ENCODE assay signal across 8 mouse cellular contexts in genomic region chr16:58727477-58728131, GRCm38 (mm10). TPM values are rescaled to one million over a fixed set of nuclear protein-coding genes. Genes with fewer than 3 reads are reported as not detected.
A peak's percentile ranks its signal among the peaks of the same experiment; 100 is the strongest.
DNase-seq lines count a peak whose midpoint lies in the region; ATAC-seq and TF ChIP-seq lines count a peak whose summit lies in the region.

TSS of gene Cldnd1 (plus strand) at chr16:58727910.

- H3K9me3 ChIP-seq in forebrain, embryonic 10.5 days, result no peaks in the 10 kb centered on the region
- H3K9me3 ChIP-seq in heart, embryonic 15.5 days (replicated peaks), result no peaks in the 10 kb centered on the region
- H3K9me3 ChIP-seq in liver, embryonic 14.5 days (ENCODE audit: control insufficient read depth, low read length), result no peaks in the 10 kb centered on the region
- no peaks in the 10 kb centered on the region for H3K9me3 ChIP-seq in neural tube, embryonic 11.5 days (ENCODE audit: control insufficient read depth, low read length)
- no peaks in the 10 kb centered on the region for H3K9me3 ChIP-seq in stomach, postnatal 0 days (ENCODE audit: control insufficient read depth, low read length)

- peak within 1 kb of the TSS; percentile 84 for H3K4me3 ChIP-seq in forebrain, embryonic 10.5 days
- peak within 1 kb of the TSS; percentile 89 for H3K4me3 ChIP-seq in heart, embryonic 15.5 days
- peak within 1 kb of the TSS; percentile 88 to 96 for H3K4me3 ChIP-seq in liver, embryonic 14.5 days (ENCODE audit: insufficient read depth in 1 of 2, low read depth in 2 of 2, low read length in 2 of 2)
- H3K4me3 ChIP-seq in neural tube, embryonic 11.5 days (ENCODE audit: low read depth, low read length), result peak within 1 kb of the TSS; percentile 74
- peak within 1 kb of the TSS; percentile 84 for H3K4me3 ChIP-seq in stomach, postnatal 0 days (ENCODE audit: low read depth, low read length)

- ATAC-seq in heart, embryonic 15.5 days (replicated peaks; ENCODE audit: insufficient number of reproducible peaks, insufficient read depth, low FRiP score, low read depth), result peak; percentile 100
- peak; percentile 99 for ATAC-seq in liver, embryonic 14.5 days (ENCODE audit: insufficient read depth)
- ATAC-seq in neural tube, embryonic 11.5 days (ENCODE audit: insufficient read depth, low FRiP score, low TSS enrichment), result peak; percentile 100
- peak; percentile 100 for ATAC-seq in stomach, postnatal 0 days (ENCODE audit: low FRiP score, low TSS enrichment)

- H3K27ac ChIP-seq in forebrain, embryonic 10.5 days, result peak within 1 kb of the TSS; percentile 91
- peak within 1 kb of the TSS; percentile 94 for H3K27ac ChIP-seq in heart, embryonic 15.5 days
- H3K27ac ChIP-seq in liver, embryonic 14.5 days, result peak within 1 kb of the TSS; percentile 46
- peak within 1 kb of the TSS; percentile 83 for H3K27ac ChIP-seq in neural tube, embryonic 11.5 days (ENCODE audit: low read depth, low read length)
- peak within 1 kb of the TSS; percentile 93 for H3K27ac ChIP-seq in stomach, postnatal 0 days (replicated peaks)

- WGBS in forebrain, embryonic 10.5 days, result 2% methylated on average over 35 of the region's 35 CpGs
- 3% methylated on average over 34 of the region's 35 CpGs for WGBS in heart, embryonic 15.5 days
- WGBS in liver, embryonic 14.5 days (ENCODE audit: insufficient replicate concordance), result 3% methylated on average over 33 of the region's 35 CpGs
- WGBS in neural tube, embryonic 11.5 days, result 2% methylated on average over 34 of the region's 35 CpGs
- 1% methylated on average over 26 of the region's 35 CpGs for WGBS in stomach, postnatal 0 days

- TF ChIP-seq EP300 in liver, embryonic 14.5 days (IDR thresholded peaks at IDR 0.05; ENCODE audit: low read depth), result no peak
- no peak for TF ChIP-seq EP300 in stomach, postnatal 0 days (optimal IDR thresholded peaks at IDR 0.05)

- peaks cover 31% of the 10 kb centered on the region for H3K36me3 ChIP-seq in forebrain, embryonic 10.5 days (replicated peaks)
- peaks cover 28% of the 10 kb centered on the region for H3K36me3 ChIP-seq in heart, embryonic 15.5 days
- peaks cover 15% of the 10 kb centered on the region for H3K36me3 ChIP-seq in liver, embryonic 14.5 days (replicated peaks; ENCODE audit: control insufficient read depth, insufficient read depth, low read depth)
- H3K36me3 ChIP-seq in neural tube, embryonic 11.5 days (ENCODE audit: control insufficient read depth, insufficient read depth, low read length), result peaks cover 5% of the 10 kb centered on the region; the same call in 1 of the 2 replicates
- peaks cover 12% of the 10 kb centered on the region for H3K36me3 ChIP-seq in stomach, postnatal 0 days (ENCODE audit: control insufficient read depth, insufficient read depth, low read length)

- peak within 1 kb of the TSS; percentile 71 for H3K4me2 ChIP-seq in heart, embryonic 15.5 days
- peak within 1 kb of the TSS; percentile 83 for H3K4me2 ChIP-seq in liver, embryonic 14.5 days (ENCODE audit: low read depth)
- peak within 1 kb of the TSS; percentile 54 for H3K4me2 ChIP-seq in neural tube, embryonic 11.5 days (ENCODE audit: low read depth)
- H3K4me2 ChIP-seq in stomach, postnatal 0 days (replicated peaks; ENCODE audit: low read depth), result peak within 1 kb of the TSS; percentile 66

- no peak for TF ChIP-seq CTCF in liver, embryonic 14.5 days (IDR thresholded peaks at IDR 0.05; ENCODE audit: low read depth)
- no peak for TF ChIP-seq CTCF in stomach, postnatal 0 days (IDR thresholded peaks at IDR 0.05; ENCODE audit: low read depth)

- H3K27me3 ChIP-seq in forebrain, embryonic 10.5 days (ENCODE audit: poor library complexity, severe bottlenecking), result no peaks in the 10 kb centered on the region
- H3K27me3 ChIP-seq in heart, embryonic 15.5 days, result no peaks in the 10 kb centered on the region
- H3K27me3 ChIP-seq in liver, embryonic 14.5 days (ENCODE audit: control insufficient read depth, insufficient read depth, low read length), result no peaks in the 10 kb centered on the region
- H3K27me3 ChIP-seq in neural tube, embryonic 11.5 days (ENCODE audit: control insufficient read depth, insufficient read depth, low read length), result no peaks in the 10 kb centered on the region
- H3K27me3 ChIP-seq in stomach, postnatal 0 days (ENCODE audit: control insufficient read depth, insufficient read depth, low read length), result no peaks in the 10 kb centered on the region

- H3K4me1 ChIP-seq in forebrain, embryonic 10.5 days, result peaks cover 6% of the 10 kb centered on the region
- peaks cover 9% of the 10 kb centered on the region for H3K4me1 ChIP-seq in heart, embryonic 15.5 days (replicated peaks)
- peaks cover 3 to 5% of the 10 kb centered on the region in 2 experiments; a peak in 3 of 4 replicates for H3K4me1 ChIP-seq in liver, embryonic 14.5 days (replicated peaks; ENCODE audit: control insufficient read depth in 2 of 2, insufficient read depth in 2 of 2, low read length in 1 of 2)
- H3K4me1 ChIP-seq in neural tube, embryonic 11.5 days (ENCODE audit: control insufficient read depth, insufficient read depth, low read length), result peaks cover 4% of the 10 kb centered on the region
- no peaks in the 10 kb centered on the region for H3K4me1 ChIP-seq in stomach, postnatal 0 days (replicated peaks; ENCODE audit: control insufficient read depth, insufficient read depth)

- peak; percentile 93 for DNase-seq in CD8-positive naive resting alpha-beta T cell, adult 2 months (ENCODE audit: low read depth in 2 of 2, low spot score in 2 of 2)
- DNase-seq in c-Kit-positive CD71-negative TER-119-negative erythroid progenitor cells, embryonic 14.5 days (ENCODE audit: low read depth), result peak; percentile 89
- DNase-seq in forebrain, embryonic 10.5 days (ENCODE audit: extremely low spot score, low spot score), result peak; percentile 97
- peak; percentile 95 to 98 for DNase-seq in kidney, postnatal 25 days
- peak; percentile 85 to 94 (median 89) for DNase-seq in liver, embryonic 14.5 days (ENCODE audit: low read depth in 3 of 3, low spot score in 3 of 3)
- DNase-seq in neural tube, embryonic 11.5 days (ENCODE audit: low spot score), result peak; percentile 98
- peak; percentile 98 for DNase-seq in stomach, postnatal 0 days (ENCODE audit: low spot score)

- H3K9ac ChIP-seq in heart, embryonic 15.5 days, result peak within 1 kb of the TSS; percentile 83
- peak within 1 kb of the TSS; percentile 65 for H3K9ac ChIP-seq in liver, embryonic 14.5 days (replicated peaks)
- H3K9ac ChIP-seq in neural tube, embryonic 11.5 days (ENCODE audit: low read length), result peak within 1 kb of the TSS; percentile 78
- peak within 1 kb of the TSS; percentile 83 for H3K9ac ChIP-seq in stomach, postnatal 0 days (ENCODE audit: low read length)

RNA-seq across cellular contexts. Expression of gene Cldnd1, which starts in this region (rescaled TPM):
- 91.0 and 106 TPM in 2 replicates for polyA plus RNA-seq in forebrain, embryonic 10.5 days (2016; fragmentation: Nextera tagmentation; extraction: Ambion mirVana)
- polyA plus RNA-seq in heart, embryonic 15.5 days (2015; fragmentation: Nextera tagmentation; extraction: Ambion mirVana), result 92.9 and 93.1 TPM in 2 replicates
- 14.1 and 15.4 TPM in 2 replicates for polyA plus RNA-seq in liver, embryonic 14.5 days (2012; rRNA removed)
- 30.0 and 31.5 TPM in 2 replicates for polyA plus RNA-seq in liver, embryonic 14.5 days (2014; fragmentation: Nextera tagmentation; extraction: Ambion mirVana)
- 132 and 136 TPM in 2 replicates for polyA plus RNA-seq in neural tube, embryonic 11.5 days (2014; fragmentation: Nextera tagmentation; extraction: Ambion mirVana)
- polyA plus RNA-seq in stomach, postnatal 0 days (2015; fragmentation: Nextera tagmentation; extraction: Ambion mirVana), result 91.1 and 92.7 TPM in 2 replicates

Comparison
In these comparisons a context has a peak if more than half of its experiments do, and no peak if none do; other contexts are left out.
1. Peak in every context shown above with its lines: DNase-seq, ATAC-seq, H3K4me3 ChIP-seq and H3K27ac ChIP-seq.